Mouse (Mus musculus) stomach, postnatal 0 days (tissue): ENCODE data around the gene Limd1. TPM values are rescaled to one million over a fixed set of nuclear protein-coding genes. Genes with fewer than 3 reads are reported as not detected.
A peak's percentile ranks its signal among the peaks of the same experiment; 100 is the strongest.
"Not testable (repeated sequence)": the region's sequence is repeated elsewhere in the genome, so short reads cannot be mapped to it uniquely, and the experiment has no call there.

Experiments
- ATAC-seq: fragments of 200-750 bp; cut with Nextera tagmentation; 2 replicates; pipeline ENCODE4 v1.8.0; 2017; ENCODE audit not compliant: low FRiP score, low TSS enrichment
- DNase-seq: peaks from one replicate; pipeline ENCODE4 v3.0.0-alpha.2; 2016; ENCODE audit warnings: low spot score
- H3K27ac ChIP-seq: fragments of 300-500 bp; sonication (generic); replicated peaks from 2 replicates; pipeline ENCODE4 v1.5.1; 2014; ENCODE audit warnings: mild to moderate bottlenecking, control low read depth
- H3K27me3 ChIP-seq: fragments of 300-500 bp; sonication (generic); 2 replicates; pipeline ENCODE4 v1.6.1; 2014; ENCODE audit warnings: low read length; ENCODE audit not compliant: control insufficient read depth, insufficient read depth
- H3K36me3 ChIP-seq: fragments of 300-500 bp; sonication (generic); 2 replicates; pipeline ENCODE4 v1.6.1; 2014; ENCODE audit warnings: low read length, mixed read lengths; ENCODE audit not compliant: control insufficient read depth, insufficient read depth
- H3K4me1 ChIP-seq: fragments of 300-500 bp; sonication (generic); replicated peaks from 2 replicates; pipeline ENCODE4 v1.6.1; 2014; ENCODE audit warnings: antibody characterized with exemption; ENCODE audit not compliant: control insufficient read depth, insufficient read depth
- H3K4me2 ChIP-seq: fragments of 300-500 bp; sonication (generic); replicated peaks from 2 replicates; pipeline ENCODE4 v1.6.1; 2014; ENCODE audit warnings: low read depth, mild to moderate bottlenecking, control low read depth, moderate library complexity
- H3K4me3 ChIP-seq: fragments of 300-500 bp; sonication (generic); 2 replicates; pipeline ENCODE4 v1.5.1; 2014; ENCODE audit warnings: low read depth, low read length, control low read depth
- H3K9ac ChIP-seq: fragments of 300-500 bp; sonication (generic); 2 replicates; pipeline ENCODE4 v1.6.1; 2014; ENCODE audit warnings: mild to moderate bottlenecking, low read length, control low read depth, mixed read lengths
- H3K9me3 ChIP-seq: fragments of 300-500 bp; sonication (generic); 2 replicates; pipeline ENCODE4 v1.6.1; 2016; ENCODE audit warnings: low read length; ENCODE audit not compliant: control insufficient read depth
- CTCF ChIP-seq: IDR thresholded peaks from 2 replicates; pipeline ENCODE4 v1.5.1; 2016; ENCODE audit warnings: antibody characterized with exemption, low read depth, mild to moderate bottlenecking, moderate library complexity
- EP300 ChIP-seq: optimal IDR thresholded peaks from 2 replicates; pipeline ENCODE3; 2016; ENCODE audit warnings: antibody characterized with exemption
- WGBS: fragments of 180-500 bp; shearing (Covaris S2); extraction: QIAGEN DNeasy Blood & Tissue Kit; methylation state at CpG from one replicate; pipeline ENCODE4 v1.1.7; 2014; 5-methylcytosine and 5-hydroxymethylcytosine counted together
- polyA plus RNA-seq: library from polyadenylated mRNA; unstranded; fragments of >200 nt; fragmentation: Nextera tagmentation; extraction: Ambion mirVana; gene quantifications from 2 replicates; pipeline ENCODE4 v1.2.1, GENCODE M21; 2015

Gene Limd1
- polyA plus RNA-seq, 1 experiment from 2014 or later = 22.2 TPM

DNA sequence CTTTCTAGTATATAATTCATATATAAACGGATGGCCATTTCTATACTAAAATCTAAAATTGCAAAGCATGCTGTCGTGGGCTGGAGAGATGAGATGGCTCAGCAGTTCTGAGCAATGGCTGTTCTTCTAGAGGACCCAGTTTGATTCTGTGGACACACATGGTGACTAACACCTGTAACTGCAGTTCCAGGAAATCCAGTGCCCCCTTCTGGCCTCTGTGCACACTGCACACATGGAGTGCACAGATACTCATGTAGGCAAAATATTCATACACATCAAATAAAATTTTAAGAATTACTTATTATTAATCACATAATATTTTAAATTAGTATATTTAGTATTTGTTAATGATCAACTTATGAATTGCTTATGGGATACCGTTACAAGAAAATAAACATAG is 31.4 kb upstream of the Limd1 start:
- peak; percentile 42 for TF ChIP-seq CTCF
- not testable (repeated sequence) for H3K27me3 ChIP-seq, H3K36me3 ChIP-seq, ATAC-seq, H3K4me1 ChIP-seq, H3K4me2 ChIP-seq, H3K9me3 ChIP-seq, H3K4me3 ChIP-seq, H3K27ac ChIP-seq, H3K9ac ChIP-seq
- peak; percentile 36 for DNase-seq
- 85% methylated on average over 2 of the region's 3 CpGs for WGBS

DNA sequence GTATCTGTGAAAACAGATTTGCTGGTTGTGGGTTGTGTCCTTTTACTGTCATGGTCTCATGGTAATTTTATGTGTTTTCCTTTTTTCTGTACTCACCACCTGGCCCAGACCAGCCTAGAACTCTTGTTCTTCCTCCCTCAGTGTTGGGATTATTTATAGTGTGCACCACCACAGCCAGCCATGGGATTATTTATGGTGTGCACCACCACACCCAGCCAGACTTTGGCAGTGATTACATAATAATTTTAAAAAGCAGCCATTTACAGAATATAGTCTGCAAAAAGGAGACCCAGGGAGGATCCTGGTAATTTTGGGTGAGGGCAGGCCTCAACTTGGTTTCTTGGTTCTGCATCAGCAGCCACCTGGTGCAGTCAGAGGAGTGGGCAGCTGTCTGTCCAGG is 29.9 kb upstream of the Limd1 start:
- Histone ChIP-seq H3K9me3 (no peaks in the 10 kb centered on the region), H3K27me3 (no peaks in the 10 kb centered on the region), H3K4me3 (no peak overlapping the region), H3K4me1 (no peaks in the 10 kb centered on the region), H3K4me2 (no peak overlapping the region), H3K9ac (no peak overlapping the region), H3K36me3 (no peaks in the 10 kb centered on the region), H3K27ac (no peak overlapping the region)
- TF ChIP-seq CTCF (no peak), EP300 (no peak)
- DNase-seq (no peak), ATAC-seq (no peak)

- DNase-seq = peak; percentile 57
- 24% methylated on average over 2 of the region's 2 CpGs for WGBS
- no peaks in the 10 kb centered on the region for H3K36me3 ChIP-seq
- no peak overlapping the region for H3K9ac ChIP-seq
- no peak for TF ChIP-seq EP300
- TF ChIP-seq CTCF = peak; percentile 84
- no peak for ATAC-seq
- H3K27ac ChIP-seq = no peak overlapping the region
- no peaks in the 10 kb centered on the region for H3K4me1 ChIP-seq
- H3K4me2 ChIP-seq = no peak overlapping the region
- H3K9me3 ChIP-seq = no peaks in the 10 kb centered on the region
- no peak overlapping the region for H3K4me3 ChIP-seq
- no peaks in the 10 kb centered on the region for H3K27me3 ChIP-seq
These were observed 28.3 kb upstream of the Limd1 start for GRCm38 (mm10) chr9:123450174-123450573.

- Histone ChIP-seq H3K9ac (no peak overlapping the region), H3K4me3 (no peak overlapping the region), H3K27ac (no peak overlapping the region), H3K4me1 (no peaks in the 10 kb centered on the region), H3K36me3 (peaks cover 6% of the 10 kb centered on the region; the same call in 1 of the 2 replicates), H3K9me3 (no peaks in the 10 kb centered on the region), H3K4me2 (no peak overlapping the region), H3K27me3 (no peaks in the 10 kb centered on the region)
- DNase-seq (no peak), ATAC-seq (peak; percentile 48; the same call in 1 of the 2 replicates)
- TF ChIP-seq CTCF (no peak), EP300 (no peak)
- WGBS = 40% methylated on average over 3 of the region's 3 CpGs
These were observed 26.7 kb upstream of the Limd1 start for GRCm38 (mm10) chr9:123451772-123452171.

- Histone ChIP-seq H3K4me3 (no peak overlapping the region), H3K36me3 (peaks cover 10% of the 10 kb centered on the region; the same call in 1 of the 2 replicates), H3K9me3 (no peaks in the 10 kb centered on the region), H3K4me2 (no peak overlapping the region), H3K27me3 (no peaks in the 10 kb centered on the region), H3K27ac (peak overlapping the region; percentile 70; the same call in 1 of the 2 replicates), H3K4me1 (no peaks in the 10 kb centered on the region), H3K9ac (no peak overlapping the region)
- DNase-seq = no peak
- TF ChIP-seq CTCF (no peak), EP300 (no peak)
- no peak for ATAC-seq
- WGBS = 47% methylated on average over 9 of the region's 9 CpGs
These were observed 21.6 kb upstream of the Limd1 start for GRCm38 (mm10) chr9:123456634-123457602.

GRCm38 (mm10) chr9:123457603-123458002 is 20.9 kb upstream of the Limd1 start:
- Histone ChIP-seq H3K27me3 (no peaks in the 10 kb centered on the region), H3K36me3 (peaks cover 10% of the 10 kb centered on the region; the same call in 1 of the 2 replicates), H3K4me2 (no peak overlapping the region), H3K9me3 (no peaks in the 10 kb centered on the region), H3K4me3 (no peak overlapping the region), H3K4me1 (no peaks in the 10 kb centered on the region), H3K27ac (no peak overlapping the region), H3K9ac (no peak overlapping the region)
- DNase-seq (peak; percentile 34), ATAC-seq (no peak)
- peak; percentile 69 for TF ChIP-seq CTCF
- no peak for TF ChIP-seq EP300
- 45% methylated on average over 2 of the region's 2 CpGs for WGBS
